Mouse (Mus musculus): Measurements from ENCODE around the gene Cd300ld.
"Not testable (repeated sequence)": the region's sequence is repeated elsewhere in the genome, so short reads cannot be mapped to it uniquely, and the experiment has no call there.

The Cd300ld gene

DNA sequence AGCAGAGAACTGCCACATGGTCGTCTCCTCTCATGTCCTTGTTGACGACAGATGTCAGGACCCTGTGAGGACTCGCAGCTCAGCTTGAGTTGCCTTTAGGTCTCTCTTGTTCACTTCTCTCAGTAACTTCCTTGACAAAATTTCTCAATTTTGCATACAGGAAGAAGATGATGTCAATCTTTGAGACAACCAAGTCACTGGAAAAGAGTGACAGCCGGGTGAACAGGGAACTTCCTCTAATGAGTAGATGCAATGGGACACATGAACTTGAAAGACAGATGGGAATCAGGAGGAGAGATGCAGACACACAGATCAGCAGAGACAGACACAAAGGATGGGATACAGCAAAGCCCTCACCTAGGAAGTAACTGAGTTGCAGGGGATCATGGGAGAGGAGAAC lies at the start of gene Cd300ld:
Cd300ld (minus strand) TSS at position 130 of the 400 bp plus-strand sequence.
- DNase-seq (ENCODE audit: low read depth, low spot score): no peak

DNA sequence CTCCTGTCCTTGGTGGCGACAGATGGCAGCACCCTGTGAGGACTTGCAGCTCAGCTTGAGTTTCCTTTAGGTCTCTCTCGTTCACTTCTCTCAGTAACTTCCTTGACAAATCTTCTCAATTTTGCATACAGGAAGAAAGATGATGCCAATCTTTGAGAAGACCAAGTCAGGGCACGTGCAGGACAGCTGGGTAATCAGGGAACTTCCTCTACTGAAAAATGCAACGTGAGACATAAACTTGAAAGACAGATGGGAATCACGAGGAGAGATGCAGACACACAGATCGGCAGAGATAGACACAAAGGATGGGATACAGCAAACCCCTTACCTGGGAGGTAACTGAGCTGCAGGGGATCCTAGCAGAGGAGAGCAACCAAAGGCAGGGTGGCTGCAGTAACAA lies 47.9 kb upstream of the Cd300ld start, which contains the start of gene Cd300ld5:
Cd300ld5 (minus strand) TSS at position 101 of the 400 bp plus-strand sequence.
- not testable (repeated sequence) for DNase-seq (ENCODE audit: low read depth, low spot score)

DNA sequence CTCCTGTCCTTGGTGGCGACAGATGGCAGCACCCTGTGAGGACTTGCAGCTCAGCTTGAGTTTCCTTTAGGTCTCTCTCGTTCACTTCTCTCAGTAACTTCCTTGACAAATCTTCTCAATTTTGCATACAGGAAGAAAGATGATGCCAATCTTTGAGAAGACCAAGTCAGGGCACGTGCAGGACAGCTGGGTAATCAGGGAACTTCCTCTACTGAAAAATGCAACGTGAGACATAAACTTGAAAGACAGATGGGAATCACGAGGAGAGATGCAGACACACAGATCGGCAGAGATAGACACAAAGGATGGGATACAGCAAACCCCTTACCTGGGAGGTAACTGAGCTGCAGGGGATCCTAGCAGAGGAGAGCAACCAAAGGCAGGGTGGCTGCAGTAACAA lies 37.2 kb upstream of the Cd300ld start, which contains the start of gene Cd300ld4:
Cd300ld4 (minus strand) TSS at position 101 of the 400 bp plus-strand sequence.
- not testable (repeated sequence) for DNase-seq (ENCODE audit: low read depth, low spot score)

DNA sequence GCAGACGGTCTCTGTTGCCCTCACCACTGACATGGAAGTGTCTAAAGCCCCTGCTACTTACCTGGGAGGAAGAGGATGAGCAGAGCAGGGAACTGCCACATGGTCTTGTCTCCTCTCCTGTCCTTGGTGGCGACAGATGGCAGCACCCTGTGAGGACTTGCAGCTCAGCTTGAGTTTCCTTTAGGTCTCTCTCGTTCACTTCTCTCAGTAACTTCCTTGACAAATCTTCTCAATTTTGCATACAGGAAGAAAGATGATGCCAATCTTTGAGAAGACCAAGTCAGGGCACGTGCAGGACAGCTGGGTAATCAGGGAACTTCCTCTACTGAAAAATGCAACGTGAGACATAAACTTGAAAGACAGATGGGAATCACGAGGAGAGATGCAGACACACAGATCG lies 26.4 kb upstream of the Cd300ld start, which contains the start of gene Cd300ld2:
Cd300ld2 (minus strand) TSS at position 101 of the 400 bp plus-strand sequence.
- not testable (repeated sequence) for DNase-seq (ENCODE audit: low read depth, low spot score)

DNA sequence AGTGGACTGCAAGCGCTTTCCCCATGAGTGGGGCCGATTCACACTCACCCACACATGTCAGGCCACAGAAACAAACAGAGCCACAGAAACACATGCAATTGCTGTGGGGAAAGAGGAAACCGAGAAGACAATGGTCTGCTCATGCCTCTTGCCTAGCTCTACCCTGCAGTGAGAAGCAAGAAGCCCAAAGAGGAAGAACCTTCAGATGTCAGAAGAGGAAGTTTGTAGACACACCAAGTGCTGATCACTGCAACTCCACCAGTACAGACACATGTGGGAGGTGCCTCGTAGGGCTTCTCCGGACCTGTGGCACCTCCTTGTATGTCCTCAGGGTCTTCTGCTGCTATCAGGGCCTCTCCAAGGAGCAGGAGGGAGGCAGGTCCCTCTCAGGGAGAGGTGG lies 14.3 kb upstream of the Cd300ld start:
- DNase-seq (ENCODE audit: low read depth, low spot score): no peak

DNA sequence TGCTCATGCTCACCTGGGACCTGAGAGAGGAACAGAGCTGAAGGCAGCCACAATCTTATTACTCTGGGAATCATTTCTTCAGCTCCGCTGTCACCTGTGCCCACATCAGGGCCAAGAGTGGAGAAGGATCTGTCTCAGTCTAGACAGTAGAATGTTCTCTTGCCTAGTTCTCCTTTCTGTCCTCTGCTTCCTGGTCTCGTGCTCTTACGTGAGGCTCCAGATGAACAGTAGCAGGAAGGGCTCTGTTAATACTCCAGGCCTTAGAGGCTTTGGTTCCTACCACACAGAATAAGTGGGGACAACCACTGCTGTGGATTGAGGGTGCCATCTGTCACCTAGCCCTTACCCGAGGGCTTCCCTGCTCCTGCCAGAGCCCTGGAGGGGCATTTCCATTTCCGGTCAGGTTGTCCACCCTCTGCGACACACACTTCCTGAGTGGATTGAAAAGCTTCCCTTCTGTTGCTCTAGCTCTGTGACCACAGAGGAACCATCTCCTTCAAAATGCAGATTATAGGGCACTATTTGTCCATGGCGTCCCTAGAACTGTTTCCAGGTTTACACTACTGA lies 11.8 kb upstream of the Cd300ld start, which contains the start of gene Cd300c2:
Cd300c2 (minus strand) TSS at position 407 of the 567 bp plus-strand sequence.
- DNase-seq (ENCODE audit: low read depth, low spot score): no peak

DNA sequence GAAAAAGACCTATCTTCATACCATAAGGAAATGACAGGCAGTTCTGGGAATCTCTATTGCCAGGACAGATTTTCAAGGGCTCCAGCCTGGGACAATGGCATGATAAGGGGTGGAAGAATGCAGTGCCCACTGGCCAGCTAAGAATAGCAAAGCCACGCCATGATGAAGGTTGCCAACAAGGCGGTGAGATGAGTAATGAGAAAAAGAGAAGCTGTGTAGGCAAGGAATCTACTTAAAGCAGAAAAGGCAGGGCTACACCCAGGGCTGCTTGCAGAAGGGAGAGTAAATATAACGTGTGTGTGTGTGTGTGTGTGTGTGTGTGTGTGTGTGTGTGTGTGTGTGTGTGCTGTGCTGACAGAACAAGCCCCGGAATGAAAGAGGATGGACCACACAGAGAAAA lies 7.9 kb downstream of the Cd300ld start:
- DNase-seq (ENCODE audit: low read depth, low spot score): no peak

DNA sequence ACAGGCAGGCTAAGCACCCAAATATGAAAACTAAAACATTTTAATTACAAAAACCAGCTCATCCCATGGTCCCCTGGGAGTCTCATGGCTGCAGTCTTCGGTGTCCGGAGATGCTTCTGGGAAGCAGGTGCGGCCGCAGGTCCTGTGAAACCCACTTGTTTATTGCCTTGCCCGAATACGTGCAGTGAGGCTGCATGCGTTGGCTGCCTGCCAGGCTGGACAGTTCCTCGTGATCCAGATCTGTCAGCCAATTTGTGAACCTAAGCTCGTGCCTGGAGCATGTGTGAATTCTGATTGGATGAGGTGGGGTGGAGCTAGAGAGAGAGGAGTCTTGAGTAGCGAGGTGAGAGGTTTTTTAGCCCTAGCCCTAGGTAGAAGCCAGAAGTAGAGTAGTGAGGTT lies 17.0 kb downstream of the Cd300ld start:
- DNase-seq (ENCODE audit: low read depth, low spot score): no peak

DNA sequence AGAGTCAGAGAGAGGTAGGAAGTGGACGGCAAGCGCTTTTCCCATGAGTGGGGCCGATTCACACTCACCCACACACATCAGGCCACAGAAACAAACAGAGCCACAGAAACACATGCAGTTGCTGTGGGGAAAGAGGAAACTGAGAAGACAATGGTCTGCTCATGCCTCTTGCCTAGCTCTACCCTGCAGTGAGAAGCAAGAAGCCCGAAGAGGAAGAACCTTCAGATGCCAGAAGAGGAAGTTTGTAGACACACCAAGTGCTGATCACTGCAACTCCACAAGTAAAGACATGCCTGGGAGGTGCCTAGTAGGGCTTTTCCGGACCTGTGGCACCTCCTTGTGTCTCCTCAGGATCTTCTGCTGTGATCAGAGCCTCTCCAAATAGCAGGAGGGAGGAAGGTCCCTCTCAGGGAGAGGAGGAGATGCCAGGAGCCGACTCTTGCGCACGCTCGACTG lies 20.9 kb downstream of the Cd300ld start, which contains the start of gene Cd300c:
Cd300c (minus strand) TSS at position 406 of the 456 bp plus-strand sequence.
- DNase-seq (ENCODE audit: low read depth, low spot score): no peak

DNA sequence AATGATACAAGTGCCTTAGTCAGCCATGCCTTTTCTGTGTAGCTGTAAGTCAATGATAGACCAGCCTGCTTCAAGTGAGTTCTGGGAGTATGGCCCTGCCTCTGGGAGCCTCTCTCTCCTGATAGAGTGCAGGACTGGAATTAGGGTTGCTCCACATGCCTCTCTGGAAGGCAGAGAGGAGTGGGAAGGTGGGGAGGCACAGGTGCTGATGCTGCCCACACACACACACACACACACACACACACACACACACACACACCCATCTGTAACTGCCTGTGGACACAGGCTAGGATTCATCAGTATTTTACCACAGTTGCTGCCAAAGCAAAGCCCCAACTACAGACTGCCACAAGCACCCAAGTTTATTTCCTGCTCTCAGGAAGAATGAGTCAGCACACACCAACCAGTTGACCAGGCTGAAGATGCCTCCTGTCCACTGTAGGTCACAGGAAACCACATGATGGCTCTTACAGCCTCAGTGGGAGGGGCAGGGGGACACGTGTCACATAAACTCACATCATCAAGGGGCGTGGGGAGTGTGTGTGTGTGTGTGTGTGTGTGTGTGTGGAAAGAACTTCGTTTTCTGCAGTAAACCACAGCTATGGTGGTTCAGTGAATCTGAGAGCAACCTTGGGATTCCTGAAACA lies 24.4 kb downstream of the Cd300ld start:
- no peak for DNase-seq (ENCODE audit: low read depth, low spot score)

DNA sequence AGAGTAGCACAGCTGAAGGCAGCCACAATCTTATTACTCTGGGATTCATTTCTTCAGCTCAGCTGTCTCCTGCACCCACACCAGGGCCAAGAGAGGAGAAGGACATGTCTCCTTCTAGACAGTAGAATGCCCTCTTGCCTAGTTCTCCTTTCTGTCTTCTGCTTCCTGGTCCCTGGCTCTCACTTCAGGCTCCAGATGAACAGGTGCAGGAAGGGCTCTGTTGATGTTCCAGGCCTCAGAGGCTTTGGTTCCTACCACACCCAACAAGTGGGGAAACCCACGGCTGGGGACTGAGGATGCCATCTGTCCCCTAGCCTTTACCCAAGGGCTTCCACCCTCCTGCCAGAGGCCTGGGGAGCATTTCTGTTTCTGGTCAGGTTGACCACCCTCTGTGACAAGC lies 29.4 kb downstream of the Cd300ld start:
- DNase-seq (ENCODE audit: low read depth, low spot score): no peak

DNA sequence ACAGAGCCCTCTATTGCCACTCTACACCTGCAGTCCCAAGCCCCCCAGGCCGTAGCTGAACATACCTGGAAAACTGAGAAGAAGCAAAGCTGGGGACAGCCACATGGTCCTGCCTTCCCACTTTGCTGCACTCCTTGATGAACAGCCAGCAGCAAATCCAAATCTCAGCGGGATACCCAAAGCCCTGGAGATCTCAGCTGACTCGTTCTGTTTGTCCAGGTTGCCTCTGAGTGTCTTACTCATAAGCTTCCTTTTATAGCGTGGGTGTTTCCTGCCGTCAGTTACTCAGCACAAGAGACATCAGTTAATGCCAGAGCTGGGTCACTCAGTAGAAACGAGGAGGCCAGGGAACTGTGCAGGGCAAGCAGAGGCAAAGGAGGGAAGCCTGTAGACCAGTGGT lies 55.6 kb downstream of the Cd300ld start, which contains the start of gene Cd300lb:
Cd300lb (minus strand) TSS at position 243 of the 400 bp plus-strand sequence.
- peak; percentile 13 for DNase-seq (ENCODE audit: low read depth, low spot score)

DNA sequence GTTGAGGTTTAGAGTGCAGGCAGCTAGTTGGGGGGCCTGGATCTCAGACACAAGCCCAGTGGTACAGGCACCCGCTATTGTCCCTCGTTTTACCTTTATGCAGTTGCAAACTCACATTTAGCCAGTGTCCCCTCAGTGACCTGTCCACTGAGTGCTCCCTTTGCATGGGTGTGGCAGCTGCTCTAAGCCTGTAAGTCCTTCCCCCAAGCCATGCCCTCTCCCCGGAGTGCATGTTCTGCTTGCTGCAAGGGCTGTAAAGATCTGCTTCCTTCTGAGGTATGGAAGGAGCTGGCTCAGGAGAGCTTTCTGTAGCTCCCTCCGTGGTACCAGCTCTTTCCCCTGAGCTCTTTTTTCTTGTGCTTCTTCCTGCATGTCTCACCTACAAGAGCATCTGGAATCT lies 56.1 kb downstream of the Cd300ld start:
- no peak for DNase-seq (ENCODE audit: low read depth, low spot score)
